Mouse (Mus musculus): ENCODE data around the gene Tmem82. TPM values are rescaled to one million over a fixed set of nuclear protein-coding genes. Genes with fewer than 3 reads are reported as not detected.

The Tmem82 gene
- polyA plus RNA-seq, 1 experiment = 29.0 TPM

DNA sequence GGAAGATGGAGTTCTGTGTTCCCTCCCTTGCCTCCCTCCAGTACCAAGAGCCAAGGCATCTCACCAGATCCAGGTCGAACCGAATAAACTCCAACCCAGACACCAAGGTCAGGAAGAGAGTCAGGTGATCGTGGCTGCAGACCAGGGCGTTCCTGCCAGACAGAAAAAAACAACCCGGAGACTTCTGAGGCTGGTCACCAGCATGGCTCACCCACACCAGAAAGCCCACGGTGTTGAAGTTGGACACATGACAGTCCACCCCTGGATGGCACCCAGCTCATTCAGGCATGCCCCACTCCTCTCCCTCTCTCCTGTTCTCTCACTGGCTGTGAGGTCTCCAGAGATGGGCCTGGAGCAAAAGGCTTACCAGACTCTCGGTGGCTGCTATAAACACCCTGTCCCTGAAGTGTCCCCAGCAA is 22.9 kb upstream of the Tmem82 start:
- Histone ChIP-seq H3K27ac (ENCODE audit: insufficient read depth, low read depth, low read length) (peak overlapping the region; percentile 90), H3K4me3 (ENCODE audit: insufficient read depth, low read depth, low read length) (peak overlapping the region; percentile 18), H3K4me1 (ENCODE audit: control insufficient read depth, insufficient read depth, low read length) (peaks cover 22% of the 10 kb centered on the region), H3K36me3 (ENCODE audit: control insufficient read depth, insufficient read depth, low read length) (peaks cover 2% of the 10 kb centered on the region; the same call in 1 of the 2 replicates), H3K27me3 (replicated peaks; ENCODE audit: control insufficient read depth, insufficient read depth, low read length) (no peaks in the 10 kb centered on the region)
- WGBS = 38% methylated on average over 7 of the region's 7 CpGs
- TF ChIP-seq CTCF (conservative IDR thresholded peaks at IDR 0.05; ENCODE audit: insufficient read depth, insufficient read length, low read depth, low read length) (no peak), POLR2A (IDR thresholded peaks at IDR 0.05; ENCODE audit: low read depth, low read length) (no peak)
- peak; percentile 95 for DNase-seq

DNA sequence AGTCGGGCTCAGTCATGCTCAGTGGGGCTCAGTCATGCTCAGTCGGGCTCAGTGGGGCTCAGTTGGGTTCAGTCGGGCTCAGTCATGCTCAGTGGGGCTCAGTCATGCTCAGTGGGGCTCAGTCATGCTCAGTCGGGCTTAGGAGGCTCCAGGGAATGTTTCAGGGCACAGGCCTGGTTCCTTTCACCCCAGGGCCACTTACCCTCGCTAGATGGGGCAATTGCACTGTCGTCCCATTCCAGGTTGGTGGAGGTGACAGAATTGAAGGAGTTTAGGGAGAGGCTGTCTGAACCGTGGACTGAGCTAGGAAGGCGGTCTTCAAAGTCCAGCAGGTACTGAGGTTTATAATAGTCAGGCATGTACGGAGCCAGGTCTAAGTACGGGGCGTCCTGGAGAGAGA is 21.0 kb upstream of the Tmem82 start:
- peak overlapping the region; percentile 29; the same call in 1 of the 2 replicates for H3K27ac ChIP-seq (ENCODE audit: insufficient read depth, low read depth, low read length)
- peaks cover 22% of the 10 kb centered on the region for H3K4me1 ChIP-seq (ENCODE audit: control insufficient read depth, insufficient read depth, low read length)
- peak; percentile 55 for DNase-seq
- 56% methylated on average over 11 of the region's 11 CpGs for WGBS
- no peak overlapping the region for H3K4me3 ChIP-seq (ENCODE audit: insufficient read depth, low read depth, low read length)
- no peaks in the 10 kb centered on the region for H3K27me3 ChIP-seq (replicated peaks; ENCODE audit: control insufficient read depth, insufficient read depth, low read length)
- peaks cover 2% of the 10 kb centered on the region; the same call in 1 of the 2 replicates for H3K36me3 ChIP-seq (ENCODE audit: control insufficient read depth, insufficient read depth, low read length)
- TF ChIP-seq POLR2A (IDR thresholded peaks at IDR 0.05; ENCODE audit: low read depth, low read length) = no peak
- no peak; the same call in 1 of the 2 replicates for TF ChIP-seq CTCF (conservative IDR thresholded peaks at IDR 0.05; ENCODE audit: insufficient read depth, insufficient read length, low read depth, low read length)

- peaks cover 6% of the 10 kb centered on the region; the same call in 1 of the 2 replicates for H3K36me3 ChIP-seq (ENCODE audit: control insufficient read depth, insufficient read depth, low read length)
- TF ChIP-seq POLR2A (IDR thresholded peaks at IDR 0.05; ENCODE audit: low read depth, low read length) (no peak), CTCF (conservative IDR thresholded peaks at IDR 0.05; ENCODE audit: insufficient read depth, insufficient read length, low read depth, low read length) (no peak)
- 59% methylated on average over 5 of the region's 5 CpGs for WGBS
- H3K27me3 ChIP-seq (replicated peaks; ENCODE audit: control insufficient read depth, insufficient read depth, low read length) = no peaks in the 10 kb centered on the region
- DNase-seq = peak; percentile 91
- peaks cover 3% of the 10 kb centered on the region; the same call in 1 of the 2 replicates for H3K4me1 ChIP-seq (ENCODE audit: control insufficient read depth, insufficient read depth, low read length)
- H3K27ac ChIP-seq (ENCODE audit: insufficient read depth, low read depth, low read length) = peak overlapping the region; percentile 49; the same call in 1 of the 2 replicates
- no peak overlapping the region for H3K4me3 ChIP-seq (ENCODE audit: insufficient read depth, low read depth, low read length)
Observed at GRCm38 (mm10) chr4:141636693-141637092, 18.3 kb upstream of the Tmem82 start.

- no peak for DNase-seq
- TF ChIP-seq CTCF (conservative IDR thresholded peaks at IDR 0.05; ENCODE audit: insufficient read depth, insufficient read length, low read depth, low read length) (no peak), POLR2A (IDR thresholded peaks at IDR 0.05; ENCODE audit: low read depth, low read length) (no peak)
- Histone ChIP-seq H3K27me3 (replicated peaks; ENCODE audit: control insufficient read depth, insufficient read depth, low read length) (no peaks in the 10 kb centered on the region), H3K36me3 (ENCODE audit: control insufficient read depth, insufficient read depth, low read length) (peaks cover 13% of the 10 kb centered on the region), H3K4me3 (ENCODE audit: insufficient read depth, low read depth, low read length) (no peak overlapping the region), H3K27ac (ENCODE audit: insufficient read depth, low read depth, low read length) (peak overlapping the region; percentile 31; the same call in 1 of the 2 replicates), H3K4me1 (ENCODE audit: control insufficient read depth, insufficient read depth, low read length) (peaks cover 3% of the 10 kb centered on the region; the same call in 1 of the 2 replicates)
- 85% methylated on average over 9 of the region's 9 CpGs for WGBS
Observed at GRCm38 (mm10) chr4:141635991-141636390, 17.6 kb upstream of the Tmem82 start.

- Histone ChIP-seq H3K27ac (ENCODE audit: insufficient read depth, low read depth, low read length) (no peak overlapping the region), H3K4me1 (ENCODE audit: control insufficient read depth, insufficient read depth, low read length) (no peaks in the 10 kb centered on the region; the same call in 1 of the 2 replicates), H3K36me3 (ENCODE audit: control insufficient read depth, insufficient read depth, low read length) (peaks cover 13% of the 10 kb centered on the region), H3K27me3 (replicated peaks; ENCODE audit: control insufficient read depth, insufficient read depth, low read length) (no peaks in the 10 kb centered on the region), H3K4me3 (ENCODE audit: insufficient read depth, low read depth, low read length) (no peak overlapping the region)
- TF ChIP-seq POLR2A (IDR thresholded peaks at IDR 0.05; ENCODE audit: low read depth, low read length) = no peak
- TF ChIP-seq CTCF (conservative IDR thresholded peaks at IDR 0.05; ENCODE audit: insufficient read depth, insufficient read length, low read depth, low read length) = no peak
- 78% methylated on average over 21 of the region's 21 CpGs for WGBS
- DNase-seq = no peak
Observed at GRCm38 (mm10) chr4:141632111-141632873, 13.9 kb upstream of the Tmem82 start.

DNA sequence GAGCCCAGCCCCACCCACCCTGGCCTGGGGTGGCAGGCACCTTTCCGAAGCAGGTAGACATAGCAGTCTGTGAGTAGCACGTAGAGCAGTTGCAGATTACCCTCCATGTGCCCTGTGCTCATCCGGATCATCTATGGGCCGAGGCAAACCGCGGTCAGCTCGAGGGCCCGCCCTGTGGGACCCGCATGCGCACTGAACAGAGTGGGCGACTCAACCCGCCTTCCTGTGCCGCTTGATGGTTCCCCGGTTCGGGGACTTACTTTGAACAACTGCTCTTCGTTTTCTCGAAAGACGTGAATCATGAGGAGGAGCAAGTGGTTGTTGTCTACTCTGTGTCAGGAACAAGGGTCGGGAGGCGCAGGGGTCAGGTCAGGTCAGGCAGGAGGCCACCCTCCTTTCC is 12.8 kb upstream of the Tmem82 start:
- Histone ChIP-seq H3K4me3 (ENCODE audit: insufficient read depth, low read depth, low read length) (no peak overlapping the region), H3K27ac (ENCODE audit: insufficient read depth, low read depth, low read length) (no peak overlapping the region), H3K27me3 (replicated peaks; ENCODE audit: control insufficient read depth, insufficient read depth, low read length) (no peaks in the 10 kb centered on the region), H3K4me1 (ENCODE audit: control insufficient read depth, insufficient read depth, low read length) (no peaks in the 10 kb centered on the region), H3K36me3 (ENCODE audit: control insufficient read depth, insufficient read depth, low read length) (peaks cover 13% of the 10 kb centered on the region)
- WGBS = 93% methylated on average over 20 of the region's 20 CpGs
- TF ChIP-seq CTCF (conservative IDR thresholded peaks at IDR 0.05; ENCODE audit: insufficient read depth, insufficient read length, low read depth, low read length) = no peak
- no peak for TF ChIP-seq POLR2A (IDR thresholded peaks at IDR 0.05; ENCODE audit: low read depth, low read length)
- no peak for DNase-seq

- H3K36me3 ChIP-seq (ENCODE audit: control insufficient read depth, insufficient read depth, low read length) = peaks cover 13% of the 10 kb centered on the region
- no peak overlapping the region for H3K4me3 ChIP-seq (ENCODE audit: insufficient read depth, low read depth, low read length)
- no peak overlapping the region for H3K27ac ChIP-seq (ENCODE audit: insufficient read depth, low read depth, low read length)
- H3K4me1 ChIP-seq (ENCODE audit: control insufficient read depth, insufficient read depth, low read length) = no peaks in the 10 kb centered on the region
- no peak for TF ChIP-seq CTCF (conservative IDR thresholded peaks at IDR 0.05; ENCODE audit: insufficient read depth, insufficient read length, low read depth, low read length)
- no peaks in the 10 kb centered on the region for H3K27me3 ChIP-seq (replicated peaks; ENCODE audit: control insufficient read depth, insufficient read depth, low read length)
- WGBS = 91% methylated on average over 11 of the region's 11 CpGs
- DNase-seq = no peak
Observed at GRCm38 (mm10) chr4:141630021-141630420, 11.6 kb upstream of the Tmem82 start.

Data from kidney, adult 2 months (tissue).